Mouse (Mus musculus): ENCODE data around the gene Gm49395. TPM values are rescaled to one million over a fixed set of nuclear protein-coding genes. Genes with fewer than 3 reads are reported as not detected.

Gene Gm49395
- polyA plus RNA-seq, 1 experiment from 2014 or later, result 2.0 TPM

DNA sequence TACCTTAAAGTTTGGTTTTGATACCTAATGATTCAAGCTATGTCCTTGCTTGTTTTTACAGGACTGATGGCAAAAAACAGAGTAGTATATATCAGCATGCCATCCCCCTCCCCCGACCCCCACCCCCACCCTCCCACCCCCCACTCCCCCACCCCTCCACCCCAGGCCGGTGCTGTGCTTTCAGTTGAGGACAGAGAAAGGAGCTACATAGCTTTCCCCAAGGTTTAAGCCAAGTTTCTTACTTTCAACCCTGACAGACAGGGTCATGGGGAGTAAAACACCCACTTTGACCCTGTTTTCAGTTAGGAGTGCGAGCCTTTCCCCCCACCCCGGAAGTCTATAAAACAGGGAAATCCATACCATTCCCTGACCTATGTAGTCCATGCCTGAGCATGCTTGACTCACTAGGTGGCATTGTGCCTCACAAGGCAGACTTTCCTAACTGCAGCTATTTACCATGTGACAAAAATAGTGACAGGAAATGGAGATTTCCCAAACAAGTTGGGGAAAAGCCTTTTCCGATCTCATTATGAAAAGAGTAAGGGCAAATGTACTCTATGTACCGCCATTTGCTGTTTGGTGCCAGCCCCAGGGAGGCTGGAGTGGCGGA is 98.2 kb downstream of the Gm49395 start:
- Histone ChIP-seq H3K27ac (replicated peaks) (no peak overlapping the region), H3K27me3 (no peaks in the 10 kb centered on the region), H3K4me2 (replicated peaks) (no peak overlapping the region), H3K4me1 (peaks cover 7% of the 10 kb centered on the region; the same call in 1 of the 2 replicates), H3K4me3 (no peak overlapping the region), H3K9me3 (no peaks in the 10 kb centered on the region), H3K9ac (replicated peaks) (no peak overlapping the region), H3K36me3 (no peaks in the 10 kb centered on the region)
- WGBS, result 53% methylated on average over 7 of the region's 7 CpGs
- ATAC-seq (ENCODE audit: low FRiP score, low read depth), result no peak

DNA sequence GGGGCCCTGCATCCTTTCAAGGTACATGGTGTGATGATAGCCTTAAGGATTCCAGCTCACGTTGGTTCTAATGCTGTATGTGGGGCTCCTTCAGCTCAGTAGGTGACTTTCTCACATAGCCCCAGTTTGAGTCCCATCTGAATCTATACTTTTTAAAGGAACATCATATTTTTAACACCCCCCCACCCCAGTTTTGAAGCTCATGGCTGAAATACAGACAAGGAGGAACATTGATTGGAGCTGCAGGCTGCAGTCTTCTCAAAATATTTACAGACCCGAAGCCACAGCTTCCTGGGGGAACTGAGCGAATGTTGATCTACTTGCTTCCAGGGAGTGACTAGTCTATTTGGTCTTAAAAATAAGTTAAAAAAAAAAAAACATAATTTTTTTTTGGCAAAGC is 98.9 kb downstream of the Gm49395 start:
- WGBS, result 85% methylated on average over 3 of the region's 3 CpGs
- Histone ChIP-seq H3K4me1 (peaks cover 7% of the 10 kb centered on the region; the same call in 1 of the 2 replicates), H3K4me2 (replicated peaks) (no peak overlapping the region), H3K27me3 (no peaks in the 10 kb centered on the region), H3K27ac (replicated peaks) (no peak overlapping the region), H3K36me3 (no peaks in the 10 kb centered on the region), H3K9ac (replicated peaks) (no peak overlapping the region), H3K9me3 (no peaks in the 10 kb centered on the region), H3K4me3 (no peak overlapping the region)
- no peak for ATAC-seq (ENCODE audit: low FRiP score, low read depth)

DNA sequence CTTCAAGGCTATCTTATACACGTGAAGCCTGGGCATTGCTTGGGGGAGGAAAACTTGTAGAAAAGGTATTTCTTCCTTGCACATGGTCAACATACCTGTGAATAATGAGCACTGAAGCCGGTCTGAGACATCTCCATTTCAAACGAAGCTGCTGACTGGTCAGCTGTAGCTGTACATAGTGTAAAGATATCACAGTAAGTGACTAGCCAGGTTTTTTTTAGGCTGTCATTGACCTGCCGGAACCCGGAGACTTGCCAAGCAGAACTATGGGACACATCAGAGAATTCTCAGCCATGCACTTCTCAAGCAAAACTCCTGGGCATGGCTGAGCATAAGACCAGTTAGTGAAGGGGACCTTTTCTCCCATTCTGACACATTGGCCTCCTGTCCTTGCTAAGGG is 99.6 kb downstream of the Gm49395 start:
- H3K4me1 ChIP-seq, result peaks cover 7% of the 10 kb centered on the region; the same call in 1 of the 2 replicates
- ATAC-seq (ENCODE audit: low FRiP score, low read depth), result no peak
- H3K4me3 ChIP-seq, result no peak overlapping the region
- no peaks in the 10 kb centered on the region for H3K27me3 ChIP-seq
- no peak overlapping the region for H3K4me2 ChIP-seq (replicated peaks)
- H3K9me3 ChIP-seq, result no peaks in the 10 kb centered on the region
- H3K9ac ChIP-seq (replicated peaks), result no peak overlapping the region
- no peak overlapping the region for H3K27ac ChIP-seq (replicated peaks)
- H3K36me3 ChIP-seq, result no peaks in the 10 kb centered on the region
- WGBS, result 90% methylated on average over 5 of the region's 5 CpGs

DNA sequence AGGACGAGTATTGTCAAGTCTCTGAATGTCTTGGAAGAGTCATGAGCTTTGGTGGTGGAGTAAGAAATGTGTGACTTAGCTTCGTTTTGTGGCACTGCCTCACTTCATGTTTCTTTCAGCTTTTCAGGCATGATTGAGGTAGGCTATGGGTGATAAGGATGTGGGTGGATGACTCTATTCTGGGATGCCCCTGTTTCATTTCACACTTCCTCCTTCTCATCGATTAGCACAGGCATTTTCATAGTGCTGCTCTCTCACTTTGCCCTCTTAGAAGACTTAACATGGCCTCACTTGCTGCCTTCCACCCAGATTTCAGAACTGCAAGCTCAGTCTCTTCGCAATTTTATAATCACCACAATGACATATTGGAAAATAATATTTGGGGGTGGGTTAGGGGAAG is 102.1 kb downstream of the Gm49395 start:
- ATAC-seq (ENCODE audit: low FRiP score, low read depth), result no peak
- no peak overlapping the region for H3K4me3 ChIP-seq
- H3K9ac ChIP-seq (replicated peaks), result no peak overlapping the region
- WGBS, result 89% methylated on average over 4 of the region's 4 CpGs
- H3K27me3 ChIP-seq, result no peaks in the 10 kb centered on the region
- H3K9me3 ChIP-seq, result no peaks in the 10 kb centered on the region
- H3K27ac ChIP-seq (replicated peaks), result no peak overlapping the region
- no peaks in the 10 kb centered on the region for H3K36me3 ChIP-seq
- H3K4me2 ChIP-seq (replicated peaks), result no peak overlapping the region
- H3K4me1 ChIP-seq, result no peaks in the 10 kb centered on the region

DNA sequence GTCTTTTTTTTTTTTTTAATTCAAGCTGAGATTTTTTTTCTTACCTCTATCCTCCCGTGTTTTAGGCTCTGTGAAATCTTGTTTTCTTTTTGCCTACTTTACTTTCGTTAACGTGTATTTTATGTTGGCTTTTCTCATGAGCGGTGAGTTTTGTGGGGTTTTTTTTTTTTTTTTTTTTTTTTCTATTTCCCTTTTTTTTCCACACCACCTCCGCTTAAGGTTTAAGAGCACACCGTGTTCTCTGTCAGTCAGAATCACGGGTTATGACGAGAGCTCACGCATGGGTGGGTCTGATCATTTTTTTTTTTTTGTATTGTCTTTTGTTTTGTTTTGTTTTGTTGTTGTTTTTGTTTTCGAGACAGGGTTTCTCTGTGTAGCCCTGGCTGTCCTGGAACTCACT is 103.6 kb downstream of the Gm49395 start:
- Histone ChIP-seq H3K27ac (replicated peaks) (no peak overlapping the region), H3K4me2 (replicated peaks) (no peak overlapping the region), H3K9ac (replicated peaks) (no peak overlapping the region), H3K27me3 (no peaks in the 10 kb centered on the region), H3K36me3 (no peaks in the 10 kb centered on the region), H3K4me3 (no peak overlapping the region), H3K9me3 (no peaks in the 10 kb centered on the region), H3K4me1 (no peaks in the 10 kb centered on the region)
- WGBS, result 91% methylated on average over 10 of the region's 10 CpGs
- ATAC-seq (ENCODE audit: low FRiP score, low read depth), result no peak

DNA sequence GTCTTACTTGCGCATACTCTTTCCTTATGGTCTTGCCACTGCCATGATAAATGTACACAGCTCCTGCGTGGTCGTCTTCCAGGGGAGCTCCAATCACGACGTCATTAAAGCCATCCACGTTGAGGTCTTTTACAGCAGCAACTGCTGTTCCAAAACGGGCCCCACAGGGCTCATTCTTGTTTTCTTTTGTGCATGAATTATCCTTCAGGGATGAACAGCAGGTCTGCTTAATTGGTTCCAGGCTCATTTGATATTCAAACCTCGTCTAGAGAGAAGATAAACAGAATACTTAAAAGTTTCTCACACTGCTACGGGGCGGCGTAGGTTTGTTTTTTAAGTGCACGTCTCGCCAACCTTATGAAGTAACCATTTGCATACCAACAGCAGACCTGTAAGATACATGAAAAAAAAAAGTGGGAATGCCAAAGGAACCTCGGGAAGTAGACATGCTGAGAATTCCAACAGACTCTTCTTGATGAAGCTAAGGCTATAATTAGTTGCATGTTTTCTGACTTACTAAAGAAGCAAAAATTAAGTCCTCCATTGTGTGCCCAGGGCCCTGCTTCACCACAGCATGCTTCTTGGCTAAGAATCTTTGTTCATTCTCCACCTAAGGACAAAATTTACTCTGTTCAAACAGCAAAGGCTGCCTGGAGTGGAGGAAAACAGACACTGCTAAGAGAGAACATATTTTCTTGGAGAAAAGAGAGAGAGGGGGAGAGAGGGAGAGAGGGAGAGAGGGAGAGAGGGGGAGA is 109.3 kb downstream of the Gm49395 start:
- ATAC-seq (ENCODE audit: low FRiP score, low read depth), result peak; percentile 80
- Histone ChIP-seq H3K4me2 (replicated peaks) (peak overlapping the region; percentile 19; the same call in 1 of the 2 replicates), H3K4me1 (peaks cover 10% of the 10 kb centered on the region; the same call in 1 of the 2 replicates), H3K36me3 (no peaks in the 10 kb centered on the region), H3K27ac (replicated peaks) (0 out of 2 replicates have a peak overlapping the region, but pooled peaks have one; percentile 8), H3K27me3 (no peaks in the 10 kb centered on the region), H3K9me3 (no peaks in the 10 kb centered on the region), H3K4me3 (no peak overlapping the region), H3K9ac (replicated peaks) (no peak overlapping the region)
- 34% methylated on average over 14 of the region's 14 CpGs for WGBS

DNA sequence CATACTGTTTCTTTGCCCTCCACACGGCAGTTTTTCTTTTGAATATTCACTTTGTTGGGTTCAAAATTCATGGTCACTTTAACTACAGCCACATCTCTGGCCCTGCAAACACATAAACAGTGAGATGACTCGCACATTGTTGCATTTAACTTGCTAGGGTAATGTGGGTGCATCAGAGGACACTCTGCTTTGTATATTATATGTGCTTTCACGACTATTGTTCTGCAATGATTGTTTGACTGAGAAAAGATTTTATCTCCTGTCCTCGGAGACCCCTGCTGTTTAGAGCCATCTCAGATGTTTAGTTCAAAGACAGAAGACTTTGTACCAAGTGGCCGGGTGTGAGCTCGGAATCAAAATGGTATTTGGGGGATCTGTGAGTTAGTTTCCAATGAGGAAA is 114.1 kb downstream of the Gm49395 start:
- no peaks in the 10 kb centered on the region for H3K36me3 ChIP-seq
- peaks cover 8% of the 10 kb centered on the region; the same call in 1 of the 2 replicates for H3K4me1 ChIP-seq
- 67% methylated on average over 6 of the region's 6 CpGs for WGBS
- no peak overlapping the region for H3K4me3 ChIP-seq
- no peak overlapping the region for H3K27ac ChIP-seq (replicated peaks)
- no peak for ATAC-seq (ENCODE audit: low FRiP score, low read depth)
- H3K9ac ChIP-seq (replicated peaks), result no peak overlapping the region
- no peak overlapping the region for H3K4me2 ChIP-seq (replicated peaks)
- no peaks in the 10 kb centered on the region for H3K27me3 ChIP-seq
- H3K9me3 ChIP-seq, result no peaks in the 10 kb centered on the region

DNA sequence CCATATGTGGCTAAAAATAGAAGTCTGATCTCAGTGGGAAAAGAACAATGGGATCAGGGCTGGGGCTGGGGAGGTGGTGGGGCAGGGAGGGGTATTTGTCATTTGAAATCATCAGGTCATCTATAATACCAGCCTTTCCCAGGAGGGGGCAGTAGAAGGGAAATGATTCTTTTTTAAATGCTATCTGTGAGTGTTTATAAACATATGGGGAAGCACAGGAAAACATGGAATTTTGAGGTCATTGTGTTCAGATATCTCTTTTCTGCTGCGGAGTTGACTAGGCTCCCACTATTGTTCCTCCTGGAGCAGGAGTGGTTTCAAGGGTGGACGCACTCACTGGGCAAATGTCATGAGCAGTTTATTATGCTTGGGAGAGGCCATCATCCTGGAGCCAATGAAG is 114.6 kb downstream of the Gm49395 start:
- Histone ChIP-seq H3K27me3 (no peaks in the 10 kb centered on the region), H3K4me3 (no peak overlapping the region), H3K36me3 (no peaks in the 10 kb centered on the region), H3K9ac (replicated peaks) (no peak overlapping the region), H3K4me2 (replicated peaks) (no peak overlapping the region), H3K9me3 (no peaks in the 10 kb centered on the region), H3K27ac (replicated peaks) (no peak overlapping the region), H3K4me1 (peaks cover 3% of the 10 kb centered on the region; the same call in 1 of the 2 replicates)
- WGBS, result 69% methylated on average over 2 of the region's 2 CpGs
- ATAC-seq (ENCODE audit: low FRiP score, low read depth), result no peak

Other genes starting within 250 kb of the Gm49395 start
- 1.8 and 2.2 TPM in 2 replicates for gene Itga2, start 169.8 kb downstream of the Gm49395 start, polyA plus RNA-seq (2016; fragmentation: Nextera tagmentation; extraction: Ambion mirVana)
- 2.7 and 4.1 TPM in 2 replicates for gene Pelo, start 11.7 kb downstream of the Gm49395 start, polyA plus RNA-seq (2016; fragmentation: Nextera tagmentation; extraction: Ambion mirVana)
- 6.0 and 6.8 TPM in 2 replicates for gene Itga1, start within 50 bp of the Gm49395 start, polyA plus RNA-seq (2016; fragmentation: Nextera tagmentation; extraction: Ambion mirVana)